Mouse (Mus musculus) stomach, embryonic 15.5 days (tissue): ENCODE results near the gene Olfr545. TPM values are rescaled to one million over a fixed set of nuclear protein-coding genes. Genes with fewer than 3 reads are reported as not detected.

Source experiments
- ATAC-seq: fragments of 200-750 bp; cut with Nextera tagmentation; 2 replicates; pipeline ENCODE4 v1.8.0; 2017; ENCODE audit warnings: low read depth, moderate number of reproducible peaks, moderate TSS enrichment; ENCODE audit not compliant: insufficient read depth, low FRiP score
- H3K27ac ChIP-seq: fragments of 300-500 bp; sonication (generic); 2 replicates; pipeline ENCODE4 v1.5.1; 2015; ENCODE audit warnings: mild to moderate bottlenecking, inconsistent platforms
- H3K27me3 ChIP-seq: fragments of 300-500 bp; sonication (generic); replicated peaks from 2 replicates; pipeline ENCODE4 v1.6.1; 2015; ENCODE audit warnings: inconsistent platforms
- H3K36me3 ChIP-seq: fragments of 300-500 bp; sonication (generic); 2 replicates; pipeline ENCODE4 v1.6.1; 2015; ENCODE audit warnings: inconsistent platforms
- H3K4me1 ChIP-seq: fragments of 300-500 bp; sonication (generic); 2 replicates; pipeline ENCODE4 v1.6.1; 2015; ENCODE audit warnings: inconsistent platforms
- H3K4me2 ChIP-seq: fragments of 300-500 bp; sonication (generic); 2 replicates; pipeline ENCODE4 v1.6.1; 2015; ENCODE audit warnings: mild to moderate bottlenecking, inconsistent platforms
- H3K4me3 ChIP-seq: fragments of 300-500 bp; sonication (generic); replicated peaks from 2 replicates; pipeline ENCODE4 v1.5.1; 2015; ENCODE audit warnings: inconsistent platforms
- H3K9ac ChIP-seq: fragments of 300-500 bp; sonication (generic); 2 replicates; pipeline ENCODE4 v1.6.1; 2015; ENCODE audit warnings: inconsistent platforms
- H3K9me3 ChIP-seq: fragments of 300-500 bp; sonication (generic); 2 replicates; pipeline ENCODE4 v1.6.1; 2016; ENCODE audit warnings: inconsistent platforms
- WGBS: fragments of 180-500 bp; shearing (Covaris S2); methylation state at CpG from one replicate; pipeline ENCODE4 v1.1.7; 2015; 5-methylcytosine and 5-hydroxymethylcytosine counted together
- polyA plus RNA-seq: library from polyadenylated mRNA; unstranded; fragments of >200 nt; fragmentation: Nextera tagmentation; extraction: Ambion mirVana; gene quantifications from 2 replicates; pipeline ENCODE4 v1.2.1, GENCODE M21; 2015

Gene Olfr545
- polyA plus RNA-seq, 1 experiment from 2014 or later: not detected

- Histone ChIP-seq H3K4me2 (no peak overlapping the region), H3K4me3 (no peak overlapping the region), H3K9me3 (no peaks in the 10 kb centered on the region), H3K27ac (no peak overlapping the region), H3K9ac (no peak overlapping the region), H3K4me1 (no peaks in the 10 kb centered on the region), H3K36me3 (no peaks in the 10 kb centered on the region), H3K27me3 (no peaks in the 10 kb centered on the region)
- no peak for ATAC-seq
- WGBS: 80% methylated on average over 4 of the region's 4 CpGs
Measured at GRCm38 (mm10) chr7:102478425-102478824, 20.9 kb downstream of the Olfr545 start.

GRCm38 (mm10) chr7:102477377-102477776 is 22.0 kb downstream of the Olfr545 start:
- Histone ChIP-seq H3K4me2 (no peak overlapping the region), H3K27me3 (no peaks in the 10 kb centered on the region), H3K9me3 (no peaks in the 10 kb centered on the region), H3K27ac (no peak overlapping the region), H3K4me3 (no peak overlapping the region), H3K9ac (no peak overlapping the region), H3K4me1 (no peaks in the 10 kb centered on the region), H3K36me3 (no peaks in the 10 kb centered on the region)
- no peak for ATAC-seq
- 82% methylated on average over 11 of the region's 11 CpGs for WGBS

GRCm38 (mm10) chr7:102476601-102477000 is 22.8 kb downstream of the Olfr545 start:
- no peaks in the 10 kb centered on the region for H3K4me1 ChIP-seq
- no peak overlapping the region for H3K9ac ChIP-seq
- H3K36me3 ChIP-seq: no peaks in the 10 kb centered on the region
- H3K4me2 ChIP-seq: no peak overlapping the region
- H3K4me3 ChIP-seq: no peak overlapping the region
- no peak for ATAC-seq
- H3K9me3 ChIP-seq: no peaks in the 10 kb centered on the region
- H3K27ac ChIP-seq: no peak overlapping the region
- WGBS: 92% methylated on average over 5 of the region's 5 CpGs
- H3K27me3 ChIP-seq: no peaks in the 10 kb centered on the region

GRCm38 (mm10) chr7:102472675-102473074 is 26.7 kb downstream of the Olfr545 start:
- peaks cover 7% of the 10 kb centered on the region; the same call in 1 of the 2 replicates for H3K36me3 ChIP-seq
- H3K4me1 ChIP-seq: no peaks in the 10 kb centered on the region
- H3K9ac ChIP-seq: no peak overlapping the region
- H3K4me2 ChIP-seq: no peak overlapping the region
- H3K27ac ChIP-seq: no peak overlapping the region
- ATAC-seq: no peak
- H3K4me3 ChIP-seq: no peak overlapping the region
- 57% methylated on average over 5 of the region's 5 CpGs for WGBS
- no peaks in the 10 kb centered on the region for H3K27me3 ChIP-seq
- H3K9me3 ChIP-seq: no peaks in the 10 kb centered on the region

GRCm38 (mm10) chr7:102467566-102467965 is 31.8 kb downstream of the Olfr545 start:
- peaks cover 44% of the 10 kb centered on the region for H3K36me3 ChIP-seq
- ATAC-seq: no peak
- H3K27ac ChIP-seq: no peak overlapping the region

GRCm38 (mm10) chr7:102458618-102459380 is 40.6 kb downstream of the Olfr545 start:
- Histone ChIP-seq H3K36me3 (peaks cover 63% of the 10 kb centered on the region), H3K27me3 (no peaks in the 10 kb centered on the region), H3K27ac (no peak overlapping the region), H3K9me3 (no peaks in the 10 kb centered on the region), H3K9ac (no peak overlapping the region), H3K4me3 (no peak overlapping the region), H3K4me1 (no peaks in the 10 kb centered on the region), H3K4me2 (no peak overlapping the region)
- WGBS: 89% methylated on average over 5 of the region's 5 CpGs
- ATAC-seq: no peak

More at GRCm38 (mm10) chr7:102467566-102467965, 31.8 kb downstream of the Olfr545 start:
- Histone ChIP-seq H3K9me3 (no peaks in the 10 kb centered on the region), H3K9ac (no peak overlapping the region), H3K4me1 (no peaks in the 10 kb centered on the region), H3K4me2 (no peak overlapping the region), H3K4me3 (no peak overlapping the region), H3K27me3 (no peaks in the 10 kb centered on the region)
- WGBS: 87% methylated on average over 8 of the region's 8 CpGs

- Histone ChIP-seq H3K9ac (no peak overlapping the region), H3K4me1 (peaks cover 7% of the 10 kb centered on the region; the same call in 1 of the 2 replicates), H3K36me3 (peaks cover 20% of the 10 kb centered on the region), H3K4me3 (no peak overlapping the region), H3K4me2 (no peak overlapping the region), H3K9me3 (no peaks in the 10 kb centered on the region), H3K27ac (no peak overlapping the region), H3K27me3 (no peaks in the 10 kb centered on the region)
- ATAC-seq: no peak
- WGBS: 90% methylated on average over 9 of the region's 9 CpGs
Measured at GRCm38 (mm10) chr7:102446438-102446837, 52.9 kb downstream of the Olfr545 start.

- peaks cover 17% of the 10 kb centered on the region for H3K36me3 ChIP-seq
- peaks cover 11% of the 10 kb centered on the region; the same call in 1 of the 2 replicates for H3K4me1 ChIP-seq
- no peak overlapping the region for H3K4me2 ChIP-seq
- H3K9me3 ChIP-seq: no peaks in the 10 kb centered on the region
- peak; percentile 53; the same call in 1 of the 2 replicates for ATAC-seq
- no peaks in the 10 kb centered on the region for H3K27me3 ChIP-seq
- WGBS: 65% methylated on average over 2 of the region's 2 CpGs
- H3K9ac ChIP-seq: no peak overlapping the region
- no peak overlapping the region for H3K4me3 ChIP-seq
- no peak overlapping the region for H3K27ac ChIP-seq
Measured at GRCm38 (mm10) chr7:102444301-102444700, 55.1 kb downstream of the Olfr545 start.

GRCm38 (mm10) chr7:102442432-102442831 is 56.9 kb downstream of the Olfr545 start:
- Histone ChIP-seq H3K27ac (peak overlapping the region; percentile 91; the same call in 1 of the 2 replicates), H3K36me3 (peaks cover 13% of the 10 kb centered on the region), H3K27me3 (no peaks in the 10 kb centered on the region), H3K4me1 (peaks cover 11% of the 10 kb centered on the region; the same call in 1 of the 2 replicates), H3K9me3 (no peaks in the 10 kb centered on the region), H3K4me2 (peak overlapping the region; percentile 60), H3K9ac (peak overlapping the region; percentile 71), H3K4me3 (peak overlapping the region; percentile 84)
- no peak for ATAC-seq
- 0% methylated on average over 4 of the region's 4 CpGs for WGBS

- peak; percentile 98 for ATAC-seq
- Histone ChIP-seq H3K9me3 (no peaks in the 10 kb centered on the region), H3K36me3 (peaks cover 13% of the 10 kb centered on the region), H3K4me2 (peak within 1 kb of the TSS; percentile 60), H3K27ac (peak within 1 kb of the TSS; percentile 91), H3K27me3 (no peaks in the 10 kb centered on the region), H3K4me1 (peaks cover 11% of the 10 kb centered on the region; the same call in 1 of the 2 replicates), H3K9ac (peak within 1 kb of the TSS; percentile 71), H3K4me3 (peak within 1 kb of the TSS; percentile 84)
- under 1% methylated on average over 47 of the region's 56 CpGs for WGBS
Measured at GRCm38 (mm10) chr7:102441657-102442391, 57.5 kb downstream of the Olfr545 start, which contains the start of gene Rrm1. Rrm1 (plus strand) TSS chr7:102441695.
